In genomic region chr2:66124591-66125271, GRCm38 (mm10) we compare ENCODE assay signal across 8 mouse cellular contexts. TPM values are rescaled to one million over a fixed set of nuclear protein-coding genes. Genes with fewer than 3 reads are reported as not detected.
DNase-seq lines count a peak whose midpoint lies in the region; ATAC-seq and TF ChIP-seq lines count a peak whose summit lies in the region.

Galnt3 (minus strand) TSS chr2:66124994.

- H3K4me1 ChIP-seq in spleen, adult 2 months (ENCODE audit: control insufficient read depth, insufficient read depth, insufficient read length), result peaks cover 8% of the 10 kb centered on the region; the same call in 1 of the 2 replicates
- H3K4me1 ChIP-seq in embryonic facial prominence, embryonic 12.5 days, result peaks cover 8% of the 10 kb centered on the region; the same call in 1 of the 2 replicates
- peaks cover 9% of the 10 kb centered on the region for H3K4me1 ChIP-seq in hindbrain, embryonic 12.5 days

- peaks cover 9% of the 10 kb centered on the region for H3K27me3 ChIP-seq in spleen, adult 2 months (ENCODE audit: control insufficient read depth, insufficient read depth, low read length)
- peaks cover 36% of the 10 kb centered on the region for H3K27me3 ChIP-seq in embryonic facial prominence, embryonic 12.5 days
- peaks cover 28% of the 10 kb centered on the region for H3K27me3 ChIP-seq in hindbrain, embryonic 12.5 days

- 1% methylated on average over 72 of the region's 74 CpGs for WGBS in spleen, adult 2 months
- WGBS in embryonic facial prominence, embryonic 12.5 days, result under 1% methylated on average over 67 of the region's 74 CpGs
- WGBS in hindbrain, embryonic 12.5 days, result under 1% methylated on average over 55 of the region's 74 CpGs

- peak in 1 of 2 experiments; percentile 3 for DNase-seq in spleen, adult 2 months (ENCODE audit: low read depth in 1 of 2, low spot score in 2 of 2)
- DNase-seq in spleen, adult 12 weeks (ENCODE audit: low spot score), result no peak
- DNase-seq in layer of hippocampus, postnatal 14 days (ENCODE audit: low spot score in 2 of 2), result peak; percentile 12 to 36
- DNase-seq in lung, postnatal 25 days (ENCODE audit: low spot score), result peak; percentile 72
- peak; percentile 13 for DNase-seq in ovary, adult 18-20 months (ENCODE audit: low spot score)
- peak; percentile 60 to 68 for DNase-seq in urinary bladder, adult 18-20 months (ENCODE audit: low spot score in 2 of 2)

- peak; percentile 83 for ATAC-seq in embryonic facial prominence, embryonic 12.5 days (ENCODE audit: insufficient number of reproducible peaks, insufficient read depth, low FRiP score, low TSS enrichment)
- peak; percentile 80 for ATAC-seq in hindbrain, embryonic 12.5 days (ENCODE audit: low FRiP score)

- no peaks in the 10 kb centered on the region for H3K36me3 ChIP-seq in spleen, adult 2 months (ENCODE audit: control insufficient read depth, insufficient read depth, low read length)
- no peaks in the 10 kb centered on the region for H3K36me3 ChIP-seq in embryonic facial prominence, embryonic 12.5 days
- H3K36me3 ChIP-seq in hindbrain, embryonic 12.5 days, result no peaks in the 10 kb centered on the region

- H3K4me2 ChIP-seq in embryonic facial prominence, embryonic 12.5 days (replicated peaks), result peak within 1 kb of the TSS; percentile 100
- H3K4me2 ChIP-seq in hindbrain, embryonic 12.5 days (replicated peaks), result peak within 1 kb of the TSS; percentile 100

- peak within 1 kb of the TSS; percentile 52 for H3K9ac ChIP-seq in embryonic facial prominence, embryonic 12.5 days
- peak within 1 kb of the TSS; percentile 69 for H3K9ac ChIP-seq in hindbrain, embryonic 12.5 days

- peak within 1 kb of the TSS; percentile 9; the same call in 1 of the 2 replicates for H3K27ac ChIP-seq in spleen, adult 2 months (ENCODE audit: insufficient read depth, low read length)
- no peak within 1 kb of the TSS for H3K27ac ChIP-seq in embryonic facial prominence, embryonic 12.5 days
- no peak within 1 kb of the TSS for H3K27ac ChIP-seq in hindbrain, embryonic 12.5 days

- TF ChIP-seq CTCF in spleen, adult 2 months (IDR thresholded peaks at IDR 0.05; ENCODE audit: extremely low read depth, insufficient read depth, insufficient read length, insufficient replicate concordance), result no peak

- no peaks in the 10 kb centered on the region for H3K9me3 ChIP-seq in embryonic facial prominence, embryonic 12.5 days
- H3K9me3 ChIP-seq in hindbrain, embryonic 12.5 days (replicated peaks), result no peaks in the 10 kb centered on the region

- peak within 1 kb of the TSS; percentile 49 for H3K4me3 ChIP-seq in spleen, adult 2 months (ENCODE audit: extremely low read depth, insufficient read depth, insufficient read length)
- H3K4me3 ChIP-seq in embryonic facial prominence, embryonic 12.5 days, result peak within 1 kb of the TSS; percentile 68
- peak within 1 kb of the TSS; percentile 72 for H3K4me3 ChIP-seq in hindbrain, embryonic 12.5 days

- no peak for TF ChIP-seq POLR2A in spleen, adult 2 months (IDR thresholded peaks at IDR 0.05; ENCODE audit: low read depth, low read length)

RNA-seq across cellular contexts. Expression of gene Galnt3, which starts in this region (rescaled TPM):
- polyA plus RNA-seq in spleen, adult 2 months (2012; rRNA removed), result 1.0 and 1.8 TPM in 2 replicates
- 3.4 and 3.9 TPM in 2 replicates for polyA plus RNA-seq in embryonic facial prominence, embryonic 12.5 days (2016; fragmentation: Nextera tagmentation; extraction: Ambion mirVana)
- polyA plus RNA-seq in hindbrain, embryonic 12.5 days (2016; fragmentation: Nextera tagmentation; extraction: Ambion mirVana), result 2.8 and 3.5 TPM in 2 replicates
- total RNA-seq in layer of hippocampus, postnatal 14 days (2021), result 1 to 10 TPM; 4.4 to 6.6 TPM
